Mouse (Mus musculus) bone marrow macrophage, adult 2 months (primary cell): ENCODE results near the gene Skap1. TPM values are rescaled to one million over a fixed set of nuclear protein-coding genes. Genes with fewer than 3 reads are reported as not detected.
A peak's percentile ranks its signal among the peaks of the same experiment; 100 is the strongest.

Experiments
- H3K27ac ChIP-seq: 2 replicates; pipeline ENCODE4 v1.5.1; 2012; ENCODE audit warnings: low read depth, low read length; ENCODE audit not compliant: insufficient read depth
- H3K4me1 ChIP-seq: 2 replicates; pipeline ENCODE4 v1.6.1; 2012; ENCODE audit warnings: low read length; ENCODE audit not compliant: control insufficient read depth, insufficient read depth
- H3K4me3 ChIP-seq: 2 replicates; pipeline ENCODE4 v1.5.1; 2012; ENCODE audit warnings: mild to moderate bottlenecking, low read length, moderate library complexity; ENCODE audit not compliant: insufficient read depth
- CTCF ChIP-seq: IDR thresholded peaks from 2 replicates; pipeline ENCODE4 v1.5.1; 2012; ENCODE audit warnings: low read depth, mild to moderate bottlenecking, low read length, moderate library complexity
- POLR2A ChIP-seq: IDR thresholded peaks from 2 replicates; pipeline ENCODE4 v1.6.1; 2012; ENCODE audit warnings: mild to moderate bottlenecking, low read depth, low read length, borderline replicate concordance
- polyA plus RNA-seq: library from polyadenylated mRNA; stranded (reverse); fragments of >200 nt; gene quantifications from 2 replicates; pipeline ENCODE4 v1.2.4, GENCODE M21; 2012; ENCODE audit not compliant: missing spikeins, insufficient read depth, insufficient read length

Gene Skap1
- polyA plus RNA-seq, 1 experiment, result not detected

DNA sequence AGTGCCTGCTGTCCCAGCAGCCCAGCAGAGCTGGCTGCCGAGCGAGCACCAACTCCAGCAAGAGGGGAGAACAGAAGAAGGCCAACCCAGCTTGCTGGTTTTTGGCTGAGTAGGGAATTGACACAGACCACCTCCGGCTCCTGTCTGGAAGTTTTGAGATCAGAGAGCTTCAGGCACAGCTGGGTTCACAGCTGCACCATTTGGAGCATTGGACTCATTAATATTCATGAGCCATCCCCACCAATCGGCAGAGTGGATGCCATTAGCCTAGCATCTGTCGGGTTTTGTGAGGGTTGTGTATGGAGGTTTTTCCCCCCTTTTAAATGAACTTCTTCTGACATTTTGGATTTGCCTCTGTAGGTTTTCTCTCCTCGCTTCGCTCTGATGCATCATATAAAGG is 302.7 kb downstream of the Skap1 start:
- Histone ChIP-seq H3K4me3 (no peak overlapping the region), H3K4me1 (peaks cover 37% of the 10 kb centered on the region), H3K27ac (peak overlapping the region; percentile 91)
- TF ChIP-seq CTCF, result no peak
- no peak for TF ChIP-seq POLR2A

DNA sequence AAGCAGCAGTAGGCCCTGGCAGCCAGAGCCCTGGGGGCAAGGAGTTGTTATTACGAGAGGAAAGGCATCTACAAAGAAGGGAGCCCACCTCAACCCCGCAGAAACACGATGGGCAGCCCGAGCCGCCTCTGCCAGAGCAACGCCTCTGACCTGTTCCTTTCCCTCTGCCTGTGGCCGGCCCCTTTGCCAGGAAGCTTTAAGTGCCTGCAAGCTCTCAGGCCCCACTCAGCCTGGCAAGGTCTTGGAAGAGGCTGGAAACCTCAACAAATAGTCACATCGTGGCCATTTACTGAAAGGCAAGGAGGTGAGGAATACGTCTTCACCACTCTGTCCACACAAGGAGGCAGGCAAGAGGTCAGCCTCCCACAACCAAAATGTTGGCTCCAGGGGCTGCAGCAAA is 303.8 kb downstream of the Skap1 start:
- TF ChIP-seq CTCF, result no peak
- TF ChIP-seq POLR2A, result no peak
- Histone ChIP-seq H3K4me1 (peaks cover 40% of the 10 kb centered on the region), H3K4me3 (no peak overlapping the region), H3K27ac (no peak overlapping the region)

DNA sequence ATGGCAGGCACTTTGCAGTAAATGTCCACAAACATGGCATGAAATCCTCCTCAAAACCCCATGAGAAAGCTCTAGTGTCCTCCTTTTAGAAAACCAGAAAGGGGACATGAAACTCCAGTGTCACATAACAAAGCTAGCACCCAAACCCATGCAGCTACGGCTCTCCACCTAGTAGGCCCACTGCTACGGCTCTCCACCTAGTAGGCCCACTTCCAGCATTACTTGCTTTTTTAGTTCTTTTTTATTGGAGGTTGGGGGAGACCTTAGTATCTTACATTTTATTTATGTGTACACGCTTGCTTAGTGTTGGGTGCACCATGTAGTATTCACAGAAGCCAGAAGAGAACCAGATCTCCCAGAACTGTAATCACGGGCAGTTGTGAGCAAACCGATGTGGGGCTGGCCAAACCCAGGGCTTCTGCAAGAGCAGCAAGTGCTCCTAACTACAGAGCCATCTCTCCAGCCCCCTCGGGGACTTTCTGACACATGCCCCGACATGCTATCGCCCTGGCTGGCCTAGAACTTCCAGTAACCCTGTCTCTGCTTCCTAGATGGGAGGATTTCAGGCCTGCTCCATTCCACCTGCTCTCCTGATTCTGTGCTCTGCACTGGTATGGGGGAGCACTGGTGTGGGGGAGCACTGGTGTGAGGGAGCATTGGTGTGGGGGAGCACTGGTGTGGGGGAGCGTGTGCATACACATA is 307.0 kb downstream of the Skap1 start:
- Histone ChIP-seq H3K4me1 (peaks cover 38% of the 10 kb centered on the region), H3K4me3 (no peak overlapping the region), H3K27ac (no peak overlapping the region)
- TF ChIP-seq CTCF, result no peak
- TF ChIP-seq POLR2A, result no peak

DNA sequence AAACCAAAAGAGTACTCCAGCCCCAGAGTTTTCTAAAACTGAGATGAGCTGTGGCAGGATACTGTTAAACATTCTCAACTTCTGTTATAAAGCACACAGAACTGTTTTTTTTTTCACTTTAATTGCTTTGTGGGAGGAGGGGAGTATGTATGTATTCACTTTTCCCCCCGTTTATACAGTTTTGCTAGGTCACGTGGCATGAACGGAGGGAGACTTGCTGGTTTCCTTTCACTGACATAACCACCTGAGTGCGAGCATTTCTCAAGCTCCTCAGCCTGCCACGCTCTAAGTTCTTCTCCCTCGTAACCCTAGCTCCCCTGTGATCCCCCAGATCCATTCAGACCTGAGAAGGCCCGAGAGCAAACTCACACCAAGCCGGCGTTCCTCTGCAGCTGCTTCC is 308.0 kb downstream of the Skap1 start:
- H3K4me1 ChIP-seq, result peaks cover 28% of the 10 kb centered on the region
- H3K27ac ChIP-seq, result no peak overlapping the region
- TF ChIP-seq CTCF (no peak), POLR2A (no peak)
- no peak overlapping the region for H3K4me3 ChIP-seq

DNA sequence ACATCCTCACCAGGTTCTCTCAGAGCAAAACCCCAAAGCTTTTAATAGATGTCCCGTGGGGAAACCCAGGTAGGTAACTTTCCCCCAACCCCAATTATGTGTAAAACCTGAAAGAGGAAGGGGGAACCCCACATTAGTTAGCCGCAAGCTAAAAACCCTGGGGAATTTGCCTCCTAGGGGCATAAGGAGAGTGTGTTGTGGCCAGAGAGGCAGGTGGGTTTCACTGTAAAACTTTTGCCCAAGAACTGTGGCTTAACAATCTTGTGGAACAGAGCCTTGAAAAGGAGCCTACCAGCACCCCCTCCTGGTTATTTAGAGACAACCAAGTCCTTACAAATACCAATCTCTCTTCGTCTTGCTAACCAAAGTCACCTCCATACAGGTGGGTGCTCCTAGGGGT is 310.1 kb downstream of the Skap1 start:
- peaks cover 25% of the 10 kb centered on the region for H3K4me1 ChIP-seq
- H3K4me3 ChIP-seq, result no peak overlapping the region
- TF ChIP-seq POLR2A (no peak), CTCF (no peak)
- H3K27ac ChIP-seq, result peak overlapping the region; percentile 88

DNA sequence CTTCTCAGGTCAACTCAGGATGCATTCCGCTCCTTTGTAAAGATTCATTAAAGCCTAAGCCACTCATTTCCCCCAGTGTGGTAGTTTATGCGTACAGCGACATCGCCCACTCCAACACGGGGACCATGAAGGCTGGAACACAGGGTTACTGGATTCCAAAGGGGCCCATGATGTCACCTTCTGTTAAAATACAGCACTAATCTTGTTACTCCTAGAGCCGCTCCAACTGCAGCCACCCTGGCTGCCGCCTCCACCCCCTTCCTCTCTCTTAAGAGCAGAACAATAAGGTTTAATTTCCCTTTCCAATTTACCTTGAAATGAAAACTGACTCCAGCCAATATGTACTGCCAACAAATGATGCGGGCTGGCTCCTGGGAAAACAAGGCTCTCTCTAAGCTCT is 310.7 kb downstream of the Skap1 start:
- H3K27ac ChIP-seq, result peak overlapping the region; percentile 88
- peaks cover 25% of the 10 kb centered on the region for H3K4me1 ChIP-seq
- TF ChIP-seq CTCF (no peak), POLR2A (no peak)
- H3K4me3 ChIP-seq, result no peak overlapping the region

DNA sequence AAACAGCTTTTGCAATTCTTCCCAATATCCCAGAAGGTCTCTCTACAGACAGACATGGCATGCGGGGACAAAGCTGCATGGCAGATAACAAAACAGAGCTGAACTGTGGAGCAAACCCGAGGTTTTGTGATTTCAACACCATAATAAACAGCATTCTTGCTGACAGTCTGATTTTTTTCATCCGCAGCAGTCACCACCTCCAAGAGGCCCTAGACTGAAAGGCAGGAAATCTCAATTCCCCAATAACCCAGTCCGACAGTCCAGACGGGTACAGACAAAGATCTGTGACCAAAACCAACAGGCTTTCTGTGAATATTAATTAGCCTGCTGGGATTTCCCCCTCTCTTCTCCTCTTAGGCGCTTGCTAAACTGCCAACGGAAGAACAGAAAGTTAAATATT is 311.3 kb downstream of the Skap1 start:
- H3K4me1 ChIP-seq, result peaks cover 25% of the 10 kb centered on the region
- H3K4me3 ChIP-seq, result no peak overlapping the region
- TF ChIP-seq CTCF, result no peak
- TF ChIP-seq POLR2A, result no peak
- H3K27ac ChIP-seq, result peak overlapping the region; percentile 88

DNA sequence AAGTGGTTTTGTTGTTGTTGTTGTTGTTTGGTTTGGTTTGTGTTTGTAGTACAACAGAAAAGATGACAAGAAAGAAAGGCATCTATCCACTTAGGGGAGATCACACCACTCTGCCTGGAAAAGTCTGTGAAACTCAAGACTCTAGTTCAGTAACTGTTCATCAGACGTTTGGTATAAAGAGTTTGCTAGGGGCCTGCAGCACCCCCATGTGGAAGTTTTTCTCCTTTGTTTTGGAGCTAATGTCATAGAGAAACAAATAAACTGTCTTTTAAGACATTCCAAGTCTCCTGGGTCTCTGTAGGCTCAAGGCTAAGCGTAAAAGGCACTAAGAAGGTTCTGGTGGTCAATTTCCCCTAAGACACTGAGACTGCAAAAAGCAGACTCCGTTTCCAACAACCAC is 311.7 kb downstream of the Skap1 start:
- TF ChIP-seq CTCF, result no peak
- TF ChIP-seq POLR2A, result no peak
- H3K4me3 ChIP-seq, result peak overlapping the region; percentile 89
- peak overlapping the region; percentile 88 for H3K27ac ChIP-seq
- H3K4me1 ChIP-seq, result peaks cover 25% of the 10 kb centered on the region

DNA sequence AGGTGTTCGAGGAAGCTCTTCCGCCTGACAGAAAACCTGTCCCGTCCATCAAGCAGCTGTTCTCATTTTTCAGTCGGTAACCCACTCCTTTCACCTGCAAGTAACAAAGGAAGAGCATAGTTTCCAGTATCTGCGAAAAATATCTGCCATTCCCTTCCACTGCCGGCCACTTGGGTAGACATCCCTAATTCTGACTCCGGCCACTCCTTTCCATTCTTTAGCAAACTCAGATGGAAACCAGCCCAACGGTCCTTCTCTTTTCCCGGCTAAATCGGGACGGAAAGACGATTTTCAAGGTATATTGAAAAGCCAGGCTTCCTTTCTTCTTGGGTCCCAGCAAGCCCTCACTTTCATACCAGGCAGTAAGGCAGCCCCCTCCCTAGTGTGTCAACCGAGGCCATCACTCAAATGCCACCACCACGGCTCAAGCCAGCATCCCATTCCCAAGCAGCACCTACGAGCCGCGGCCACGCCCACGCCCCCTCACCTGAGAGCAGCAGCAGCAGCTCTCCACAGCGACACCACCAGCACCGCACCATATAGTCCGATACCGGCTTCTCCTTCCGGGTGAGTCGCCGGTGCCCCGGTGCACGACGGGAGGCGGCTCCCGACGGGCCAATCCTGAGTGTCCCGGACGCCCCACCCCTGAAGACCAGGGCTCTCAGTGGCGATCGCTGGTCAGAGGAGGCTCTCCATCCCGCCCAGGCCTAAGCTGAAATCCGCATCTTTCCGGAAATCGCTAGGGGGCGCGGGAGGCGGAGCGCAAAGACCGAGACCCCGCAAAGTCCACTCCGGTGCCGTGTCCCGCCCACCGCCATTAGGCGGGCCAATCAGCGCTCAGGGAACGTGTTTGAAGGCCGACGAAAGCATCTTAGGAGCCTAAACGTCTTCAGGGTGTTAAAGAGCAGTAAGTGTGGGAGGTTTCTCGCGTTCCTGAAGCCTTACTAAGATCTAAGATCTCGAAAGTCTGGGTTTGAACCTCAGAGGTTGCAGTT is 312.9 kb downstream of the Skap1 start, which contains the start of gene Snx11:
Gene Snx11, minus strand, starts transcription at position 592 of the 995 bp plus-strand sequence.
- H3K4me1 ChIP-seq, result peaks cover 25% of the 10 kb centered on the region
- TF ChIP-seq POLR2A (peak; percentile 52; the same call in 1 of the 2 replicates), CTCF (no peak)
- peak within 1 kb of the TSS; percentile 88 for H3K27ac ChIP-seq
- peak within 1 kb of the TSS; percentile 89 for H3K4me3 ChIP-seq

DNA sequence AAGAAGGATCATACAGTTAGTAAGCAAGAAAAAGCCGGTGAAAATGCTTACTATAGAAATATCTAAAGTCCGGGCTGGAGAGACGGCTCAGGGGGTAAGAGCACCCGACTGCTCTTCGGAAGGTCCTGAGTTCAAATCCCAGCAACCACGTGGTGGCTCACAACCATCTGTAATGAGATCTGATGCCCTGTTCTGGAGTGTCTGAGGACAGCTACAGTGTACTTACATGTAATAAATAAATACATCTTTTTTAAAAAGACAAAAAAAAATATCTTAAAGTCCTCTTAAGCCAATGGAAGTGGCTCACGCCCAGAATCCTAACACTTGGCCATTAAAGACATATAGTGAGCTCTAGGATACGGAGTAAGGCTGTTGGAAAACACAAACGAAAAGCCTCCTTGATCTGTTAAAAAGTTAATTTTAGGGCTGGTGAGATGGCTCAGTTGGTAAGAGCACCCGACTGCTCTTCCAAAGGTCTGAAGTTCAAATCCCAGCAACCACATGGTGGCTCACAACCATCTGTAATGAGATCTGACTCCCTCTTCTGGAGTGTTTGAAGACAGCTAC is 313.8 kb downstream of the Skap1 start:
- H3K27ac ChIP-seq, result peak overlapping the region; percentile 67
- peak overlapping the region; percentile 61 for H3K4me3 ChIP-seq

More for the DNA sequence above, 313.8 kb downstream of the Skap1 start:
- H3K4me1 ChIP-seq, result peaks cover 24% of the 10 kb centered on the region
